Mouse (Mus musculus) neural tube, embryonic 11.5 days (tissue): ENCODE data around the gene Pced1a. TPM values are rescaled to one million over a fixed set of nuclear protein-coding genes. Genes with fewer than 3 reads are reported as not detected.
"Not testable (repeated sequence)": the region's sequence is repeated elsewhere in the genome, so short reads cannot be mapped to it uniquely, and the experiment has no call there.

Source experiments
- ATAC-seq: fragments of 200-750 bp; cut with Nextera tagmentation; 2 replicates; pipeline ENCODE4 v1.8.0; 2017; ENCODE audit warnings: moderate number of reproducible peaks, mild to moderate bottlenecking, moderate TSS enrichment, moderate library complexity; ENCODE audit not compliant: insufficient read depth, low FRiP score, low TSS enrichment
- DNase-seq: peaks from one replicate; pipeline ENCODE4 v3.0.0-alpha.2; 2015; ENCODE audit warnings: low spot score
- H3K27ac ChIP-seq: fragments of 300-500 bp; sonication (generic); 2 replicates; pipeline ENCODE4 v1.5.1; 2014; ENCODE audit warnings: low read depth, mild to moderate bottlenecking, low read length
- H3K27me3 ChIP-seq: fragments of 300-500 bp; sonication (generic); 2 replicates; pipeline ENCODE4 v1.6.1; 2014; ENCODE audit warnings: mild to moderate bottlenecking, low read length, mixed read lengths; ENCODE audit not compliant: control insufficient read depth, insufficient read depth
- H3K36me3 ChIP-seq: fragments of 300-500 bp; sonication (generic); 2 replicates; pipeline ENCODE4 v1.6.1; 2014; ENCODE audit warnings: mild to moderate bottlenecking, low read length, moderate library complexity, mixed read lengths; ENCODE audit not compliant: control insufficient read depth, insufficient read depth
- H3K4me1 ChIP-seq: fragments of 300-500 bp; sonication (generic); 2 replicates; pipeline ENCODE4 v1.6.1; 2014; ENCODE audit warnings: low read length, mixed read lengths; ENCODE audit not compliant: control insufficient read depth, insufficient read depth
- H3K4me2 ChIP-seq: fragments of 300-500 bp; sonication (generic); 2 replicates; pipeline ENCODE4 v1.6.1; 2014; ENCODE audit warnings: low read depth, mild to moderate bottlenecking, moderate library complexity
- H3K4me3 ChIP-seq: fragments of 300-500 bp; sonication (generic); 2 replicates; pipeline ENCODE4 v1.5.1; 2014; ENCODE audit warnings: low read depth, low read length
- H3K9ac ChIP-seq: fragments of 300-500 bp; sonication (generic); 2 replicates; pipeline ENCODE4 v1.6.1; 2014; ENCODE audit warnings: mild to moderate bottlenecking, low read length
- H3K9me3 ChIP-seq: fragments of 300-500 bp; sonication (generic); 2 replicates; pipeline ENCODE4 v1.6.1; 2016; ENCODE audit warnings: low read length; ENCODE audit not compliant: control insufficient read depth
- WGBS: fragments of 180-500 bp; shearing (Covaris S2); extraction: QIAGEN DNeasy Blood & Tissue Kit; methylation state at CpG from one replicate; pipeline ENCODE4 v1.1.7; 2014; 5-methylcytosine and 5-hydroxymethylcytosine counted together
- polyA plus RNA-seq: library from polyadenylated mRNA; unstranded; fragments of >200 nt; fragmentation: Nextera tagmentation; extraction: Ambion mirVana; gene quantifications from 2 replicates; pipeline ENCODE4 v1.2.1, GENCODE M21; 2014

Gene Pced1a
- polyA plus RNA-seq, 1 experiment from 2014 or later, result 9.0 TPM

DNA sequence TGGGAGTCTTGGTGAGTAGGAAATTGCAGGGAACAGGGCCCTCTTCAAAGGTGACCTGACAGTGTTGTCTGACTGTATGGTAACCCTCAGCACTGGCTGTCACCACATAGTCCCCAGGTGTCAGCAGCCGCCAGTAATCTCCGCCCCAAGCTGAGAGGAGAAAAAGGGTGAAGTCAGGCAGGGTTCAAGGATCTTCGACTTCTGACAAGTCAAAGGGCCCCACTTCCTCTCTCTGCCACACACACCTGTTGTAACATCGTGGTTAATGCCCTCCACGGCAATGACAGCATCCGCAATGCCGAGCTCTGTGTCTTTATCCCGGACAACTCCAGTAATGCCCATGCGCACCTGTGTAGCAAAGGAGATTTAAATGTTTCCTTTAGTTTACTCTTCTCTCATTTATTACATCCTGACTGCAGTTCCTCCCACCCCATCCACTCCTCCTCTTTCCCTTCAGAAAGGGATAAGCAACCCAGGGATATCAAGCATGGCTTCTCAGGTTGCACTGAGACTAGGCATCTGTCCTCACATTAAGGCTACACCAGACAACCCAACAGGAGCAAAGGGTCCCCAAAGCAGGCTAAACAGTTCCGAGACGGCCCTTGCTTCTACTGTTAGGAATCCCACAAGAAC is 33.4 kb downstream of the Pced1a start:
- no peaks in the 10 kb centered on the region for H3K4me1 ChIP-seq
- no peaks in the 10 kb centered on the region for H3K9me3 ChIP-seq
- H3K4me3 ChIP-seq, result no peak overlapping the region
- no peak overlapping the region for H3K4me2 ChIP-seq
- no peak overlapping the region for H3K9ac ChIP-seq
- H3K27ac ChIP-seq, result no peak overlapping the region
- H3K36me3 ChIP-seq, result peaks cover 2% of the 10 kb centered on the region
- ATAC-seq, result no peak
- 88% methylated on average over 11 of the region's 11 CpGs for WGBS
- no peaks in the 10 kb centered on the region for H3K27me3 ChIP-seq
- no peak for DNase-seq

- Histone ChIP-seq H3K27me3 (no peaks in the 10 kb centered on the region), H3K4me1 (no peaks in the 10 kb centered on the region), H3K27ac (no peak overlapping the region), H3K9me3 (no peaks in the 10 kb centered on the region), H3K9ac (no peak overlapping the region), H3K4me3 (no peak overlapping the region), H3K36me3 (peaks cover 2% of the 10 kb centered on the region), H3K4me2 (no peak overlapping the region)
- 78% methylated on average over 2 of the region's 2 CpGs for WGBS
- ATAC-seq, result no peak
- no peak for DNase-seq
Observed at GRCm38 (mm10) chr2:130388796-130389195, 35.7 kb downstream of the Pced1a start.

GRCm38 (mm10) chr2:130386212-130386611 is 38.3 kb downstream of the Pced1a start:
- DNase-seq (no peak), ATAC-seq (no peak)
- Histone ChIP-seq H3K9ac (no peak overlapping the region), H3K27me3 (no peaks in the 10 kb centered on the region), H3K36me3 (peaks cover 2% of the 10 kb centered on the region; the same call in 1 of the 2 replicates), H3K4me1 (no peaks in the 10 kb centered on the region), H3K27ac (no peak overlapping the region), H3K4me3 (no peak overlapping the region), H3K9me3 (no peaks in the 10 kb centered on the region), H3K4me2 (no peak overlapping the region)
- 67% methylated on average over 1 of the region's 1 CpGs for WGBS

DNA sequence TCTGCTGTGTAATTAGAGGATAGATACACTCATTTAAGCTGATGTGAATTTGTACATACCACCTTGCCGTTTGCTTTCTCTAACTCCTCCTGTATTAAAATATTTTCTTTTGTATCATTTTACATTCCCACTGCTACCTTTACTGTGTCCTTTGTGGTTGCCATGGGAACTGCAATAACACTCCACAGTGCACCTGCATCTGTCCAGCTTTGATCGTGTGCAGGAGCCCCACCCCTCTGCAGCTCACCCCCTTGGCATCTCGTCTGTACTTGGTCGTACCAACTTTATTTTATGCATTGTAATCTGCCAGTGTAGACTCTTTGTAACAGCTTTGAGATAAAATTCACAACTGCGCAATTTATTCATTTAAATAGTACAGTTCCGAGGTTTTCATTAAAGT is 40.6 kb downstream of the Pced1a start:
- Histone ChIP-seq H3K27me3 (no peaks in the 10 kb centered on the region), H3K4me2 (no peak overlapping the region), H3K4me3 (no peak overlapping the region), H3K9me3 (no peaks in the 10 kb centered on the region), H3K36me3 (no peaks in the 10 kb centered on the region), H3K9ac (no peak overlapping the region), H3K4me1 (no peaks in the 10 kb centered on the region), H3K27ac (no peak overlapping the region)
- DNase-seq (no peak), ATAC-seq (no peak)
- 80% methylated on average over 6 of the region's 6 CpGs for WGBS

DNA sequence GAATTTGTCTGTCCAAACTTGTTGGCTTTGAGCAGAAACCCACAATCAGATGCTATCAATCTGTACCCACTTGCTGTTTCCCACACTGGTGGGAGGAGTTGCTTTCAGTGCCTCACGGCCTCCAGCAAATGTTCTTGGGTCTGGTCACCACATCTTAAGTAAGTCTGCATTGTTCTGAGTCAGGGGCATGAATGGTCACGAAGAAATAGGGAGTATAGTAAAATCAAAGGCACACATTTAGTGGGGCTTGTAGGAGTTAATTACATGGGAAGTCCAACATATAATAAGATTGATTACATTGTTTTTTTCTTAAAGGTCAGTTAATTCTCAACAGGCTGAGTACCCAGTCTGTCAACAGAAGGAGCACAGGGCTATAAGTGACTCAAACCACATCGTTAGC is 41.3 kb downstream of the Pced1a start:
- Histone ChIP-seq H3K27me3 (no peaks in the 10 kb centered on the region), H3K4me3 (no peak overlapping the region), H3K4me1 (no peaks in the 10 kb centered on the region), H3K36me3 (no peaks in the 10 kb centered on the region), H3K27ac (no peak overlapping the region), H3K4me2 (no peak overlapping the region), H3K9me3 (no peaks in the 10 kb centered on the region), H3K9ac (no peak overlapping the region)
- ATAC-seq, result no peak
- no peak for DNase-seq
- 49% methylated on average over 3 of the region's 3 CpGs for WGBS

DNA sequence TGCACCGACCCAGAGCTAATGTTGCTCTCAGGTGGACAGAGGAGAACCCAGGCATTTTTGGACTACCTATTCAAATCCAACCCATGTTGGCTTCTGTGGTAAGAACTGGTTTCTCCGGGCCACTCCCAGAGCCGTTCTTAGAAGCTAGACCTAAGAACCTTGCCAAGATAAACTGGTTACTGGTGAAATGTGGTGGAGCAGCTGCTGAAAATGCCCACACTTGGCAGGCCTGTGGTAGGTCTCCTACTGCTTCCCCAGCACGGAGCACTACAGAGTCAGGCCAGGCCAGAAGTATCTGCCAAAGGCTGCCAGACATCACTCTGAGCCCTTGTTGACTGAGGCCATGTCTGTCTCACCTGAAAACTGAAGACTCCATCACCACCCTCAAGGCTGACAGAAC is 49.5 kb downstream of the Pced1a start:
- no peaks in the 10 kb centered on the region for H3K27me3 ChIP-seq
- no peaks in the 10 kb centered on the region for H3K36me3 ChIP-seq
- H3K4me2 ChIP-seq, result no peak overlapping the region
- H3K4me1 ChIP-seq, result no peaks in the 10 kb centered on the region
- 88% methylated on average over 4 of the region's 4 CpGs for WGBS
- no peaks in the 10 kb centered on the region for H3K9me3 ChIP-seq
- no peak overlapping the region for H3K4me3 ChIP-seq
- DNase-seq (no peak), ATAC-seq (no peak)
- H3K27ac ChIP-seq, result no peak overlapping the region
- H3K9ac ChIP-seq, result no peak overlapping the region

GRCm38 (mm10) chr2:130373026-130373425 is 51.5 kb downstream of the Pced1a start:
- not testable (repeated sequence) for H3K9me3 ChIP-seq, H3K9ac ChIP-seq, H3K4me1 ChIP-seq, H3K27me3 ChIP-seq, DNase-seq, H3K36me3 ChIP-seq, ATAC-seq, H3K4me2 ChIP-seq, H3K4me3 ChIP-seq, H3K27ac ChIP-seq
- WGBS, result 74% methylated on average over 1 of the region's 1 CpGs

- Histone ChIP-seq H3K4me3 (no peak overlapping the region), H3K27ac (no peak overlapping the region), H3K9me3 (no peaks in the 10 kb centered on the region), H3K36me3 (no peaks in the 10 kb centered on the region), H3K4me1 (no peaks in the 10 kb centered on the region; the same call in 1 of the 2 replicates), H3K4me2 (no peak overlapping the region), H3K9ac (no peak overlapping the region), H3K27me3 (peaks cover 17% of the 10 kb centered on the region)
- DNase-seq (no peak), ATAC-seq (no peak)
- 66% methylated on average over 4 of the region's 4 CpGs for WGBS
Observed at GRCm38 (mm10) chr2:130367386-130367785, 57.1 kb downstream of the Pced1a start.
